Mouse (Mus musculus): ENCODE measurements around the gene Gpc5. TPM values are rescaled to one million over a fixed set of nuclear protein-coding genes. Genes with fewer than 3 reads are reported as not detected.

Gene Gpc5
- polyA plus RNA-seq, 1 experiment from 2014 or later = 0.05 TPM

DNA sequence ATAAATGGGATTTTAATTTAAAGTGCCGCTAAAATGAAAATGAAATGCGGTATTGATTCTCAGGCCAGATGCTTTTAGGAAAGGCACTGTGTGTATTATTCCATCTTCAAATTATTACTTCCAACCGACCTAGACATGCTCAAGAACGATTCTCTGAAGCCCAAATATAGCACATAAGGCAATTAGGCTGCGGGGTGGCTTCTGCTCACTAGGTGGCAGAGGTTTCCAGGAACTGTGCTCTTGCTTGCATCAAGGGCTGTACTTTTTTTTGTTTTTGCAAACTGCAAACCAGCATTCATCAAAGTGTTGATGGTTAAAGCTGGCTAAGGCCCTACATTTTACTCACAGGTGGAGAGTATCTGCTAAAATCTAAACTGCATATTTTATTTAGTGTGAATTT, 375.9 kb downstream of the Gpc5 start:
- ATAC-seq (ENCODE audit: low read depth) = no peak
- H3K27ac ChIP-seq (ENCODE audit: low read length) = no peak overlapping the region
- no peaks in the 10 kb centered on the region for H3K36me3 ChIP-seq (ENCODE audit: control insufficient read depth, insufficient read depth)
- H3K4me1 ChIP-seq (ENCODE audit: control insufficient read depth, low read depth, low read length) = no peaks in the 10 kb centered on the region
- H3K27me3 ChIP-seq (ENCODE audit: control insufficient read depth, insufficient read depth, low read depth, low read length) = no peaks in the 10 kb centered on the region
- no peaks in the 10 kb centered on the region for H3K9me3 ChIP-seq (replicated peaks; ENCODE audit: control insufficient read depth, low read length)
- H3K4me2 ChIP-seq (ENCODE audit: low read depth, low read length) = no peak overlapping the region
- no peak overlapping the region for H3K4me3 ChIP-seq (ENCODE audit: low read depth, low read length)
- WGBS (ENCODE audit: insufficient replicate concordance) = 46% methylated on average over 5 of the region's 5 CpGs
- H3K9ac ChIP-seq (ENCODE audit: low read depth, low read length) = no peak overlapping the region

GRCm38 (mm10) chr14:115475234-115475633, 383.2 kb downstream of the Gpc5 start:
- no peak overlapping the region for H3K4me2 ChIP-seq (ENCODE audit: low read depth, low read length)
- no peak overlapping the region for H3K9ac ChIP-seq (ENCODE audit: low read depth, low read length)
- H3K27me3 ChIP-seq (ENCODE audit: control insufficient read depth, insufficient read depth, low read depth, low read length) = no peaks in the 10 kb centered on the region
- H3K4me3 ChIP-seq (ENCODE audit: low read depth, low read length) = no peak overlapping the region
- no peaks in the 10 kb centered on the region for H3K4me1 ChIP-seq (ENCODE audit: control insufficient read depth, low read depth, low read length)
- WGBS (ENCODE audit: insufficient replicate concordance) = 37% methylated on average over 4 of the region's 4 CpGs
- no peaks in the 10 kb centered on the region for H3K36me3 ChIP-seq (ENCODE audit: control insufficient read depth, insufficient read depth)
- ATAC-seq (ENCODE audit: low read depth) = no peak
- no peaks in the 10 kb centered on the region for H3K9me3 ChIP-seq (replicated peaks; ENCODE audit: control insufficient read depth, low read length)
- no peak overlapping the region for H3K27ac ChIP-seq (ENCODE audit: low read length)

GRCm38 (mm10) chr14:115477360-115477759, 385.3 kb downstream of the Gpc5 start:
- H3K4me1 ChIP-seq (ENCODE audit: control insufficient read depth, low read depth, low read length) = no peaks in the 10 kb centered on the region
- H3K9me3 ChIP-seq (replicated peaks; ENCODE audit: control insufficient read depth, low read length) = no peaks in the 10 kb centered on the region
- no peak overlapping the region for H3K27ac ChIP-seq (ENCODE audit: low read length)
- H3K27me3 ChIP-seq (ENCODE audit: control insufficient read depth, insufficient read depth, low read depth, low read length) = no peaks in the 10 kb centered on the region
- H3K4me2 ChIP-seq (ENCODE audit: low read depth, low read length) = no peak overlapping the region
- no peaks in the 10 kb centered on the region for H3K36me3 ChIP-seq (ENCODE audit: control insufficient read depth, insufficient read depth)
- ATAC-seq (ENCODE audit: low read depth) = peak; percentile 16; the same call in 1 of the 2 replicates
- H3K4me3 ChIP-seq (ENCODE audit: low read depth, low read length) = no peak overlapping the region
- no peak overlapping the region for H3K9ac ChIP-seq (ENCODE audit: low read depth, low read length)
- 69% methylated on average over 14 of the region's 14 CpGs for WGBS (ENCODE audit: insufficient replicate concordance)

- no peak overlapping the region for H3K27ac ChIP-seq (ENCODE audit: low read length)
Observed at GRCm38 (mm10) chr14:115485090-115485489, 393.1 kb downstream of the Gpc5 start.

DNA sequence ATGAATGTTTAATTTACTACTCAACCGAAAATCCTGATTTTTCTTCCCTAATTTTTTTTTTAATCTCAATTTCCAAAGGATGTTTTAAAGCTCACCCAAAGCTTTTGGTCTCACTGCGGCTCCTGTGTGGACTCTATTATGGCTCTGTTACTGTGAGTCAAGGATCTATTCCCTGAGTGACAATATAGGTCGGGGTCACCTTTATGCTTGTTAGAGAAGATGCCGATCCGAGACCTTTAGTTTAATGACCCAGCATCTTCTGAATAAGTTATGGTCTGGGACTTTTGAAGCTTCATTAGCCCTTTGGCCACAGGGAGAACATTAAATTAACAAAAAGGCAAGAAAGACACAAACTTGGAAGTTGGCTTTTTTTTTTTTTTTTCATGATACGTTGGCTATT, 408.8 kb downstream of the Gpc5 start:
- Histone ChIP-seq H3K27ac (ENCODE audit: low read length) (no peak overlapping the region), H3K27me3 (ENCODE audit: control insufficient read depth, insufficient read depth, low read depth, low read length) (no peaks in the 10 kb centered on the region), H3K4me3 (ENCODE audit: low read depth, low read length) (no peak overlapping the region), H3K4me2 (ENCODE audit: low read depth, low read length) (no peak overlapping the region), H3K9ac (ENCODE audit: low read depth, low read length) (no peak overlapping the region), H3K36me3 (ENCODE audit: control insufficient read depth, insufficient read depth) (no peaks in the 10 kb centered on the region), H3K4me1 (ENCODE audit: control insufficient read depth, low read depth, low read length) (no peaks in the 10 kb centered on the region), H3K9me3 (replicated peaks; ENCODE audit: control insufficient read depth, low read length) (no peaks in the 10 kb centered on the region)
- ATAC-seq (ENCODE audit: low read depth) = no peak
- 59% methylated on average over 6 of the region's 6 CpGs for WGBS (ENCODE audit: insufficient replicate concordance)

More at GRCm38 (mm10) chr14:115485090-115485489, 393.1 kb downstream of the Gpc5 start:
- H3K9ac ChIP-seq (ENCODE audit: low read depth, low read length) = no peak overlapping the region
- H3K9me3 ChIP-seq (replicated peaks; ENCODE audit: control insufficient read depth, low read length) = no peaks in the 10 kb centered on the region
- no peak overlapping the region for H3K4me3 ChIP-seq (ENCODE audit: low read depth, low read length)
- no peak overlapping the region for H3K4me2 ChIP-seq (ENCODE audit: low read depth, low read length)
- H3K4me1 ChIP-seq (ENCODE audit: control insufficient read depth, low read depth, low read length) = no peaks in the 10 kb centered on the region
- no peak for ATAC-seq (ENCODE audit: low read depth)
- H3K36me3 ChIP-seq (ENCODE audit: control insufficient read depth, insufficient read depth) = no peaks in the 10 kb centered on the region
- H3K27me3 ChIP-seq (ENCODE audit: control insufficient read depth, insufficient read depth, low read depth, low read length) = no peaks in the 10 kb centered on the region

DNA sequence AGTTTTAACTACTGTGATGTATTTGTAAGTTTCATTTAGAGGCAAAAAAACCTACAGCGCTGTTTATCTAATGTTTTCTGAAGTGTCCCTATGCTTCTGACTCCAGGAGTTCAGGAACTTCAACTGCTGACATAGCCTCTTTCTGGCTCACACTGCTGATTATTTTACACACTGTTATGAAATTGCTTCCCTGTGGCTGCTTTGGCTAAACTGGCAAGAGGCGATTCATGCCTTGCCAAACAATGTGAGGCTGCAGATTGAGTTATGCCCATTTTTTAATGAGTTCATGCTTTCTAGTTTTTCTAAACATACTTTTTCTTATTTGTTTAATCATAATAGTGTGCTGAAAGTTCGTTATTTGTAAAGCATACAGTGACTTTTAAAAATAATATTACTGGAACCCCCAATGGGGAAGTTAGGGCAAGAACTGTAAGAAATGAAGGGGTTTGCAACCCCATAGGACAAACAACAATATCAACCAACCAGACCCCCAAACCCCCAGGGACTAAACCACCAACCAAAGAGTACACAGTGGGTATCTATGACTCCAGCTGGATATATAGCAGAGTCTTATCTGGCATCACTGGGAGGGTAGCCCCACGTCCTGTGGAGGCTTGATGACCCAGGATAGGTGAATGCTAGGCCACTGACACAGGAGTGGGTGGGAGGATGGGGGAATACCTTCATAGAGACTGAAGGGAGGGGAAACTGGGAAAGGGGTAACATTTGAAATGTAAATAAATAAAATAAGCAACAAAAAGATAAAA, 454.7 kb downstream of the Gpc5 start:
- H3K27ac ChIP-seq (ENCODE audit: low read length) = no peak overlapping the region
- H3K4me1 ChIP-seq (ENCODE audit: control insufficient read depth, low read depth, low read length) = no peaks in the 10 kb centered on the region
- H3K4me2 ChIP-seq (ENCODE audit: low read depth, low read length) = no peak overlapping the region
- no peak overlapping the region for H3K9ac ChIP-seq (ENCODE audit: low read depth, low read length)
- H3K27me3 ChIP-seq (ENCODE audit: control insufficient read depth, insufficient read depth, low read depth, low read length) = no peaks in the 10 kb centered on the region
- no peak overlapping the region for H3K4me3 ChIP-seq (ENCODE audit: low read depth, low read length)
- no peaks in the 10 kb centered on the region for H3K9me3 ChIP-seq (replicated peaks; ENCODE audit: control insufficient read depth, low read length)
- ATAC-seq (ENCODE audit: low read depth) = no peak
- H3K36me3 ChIP-seq (ENCODE audit: control insufficient read depth, insufficient read depth) = no peaks in the 10 kb centered on the region
- 51% methylated on average over 4 of the region's 4 CpGs for WGBS (ENCODE audit: insufficient replicate concordance)

DNA sequence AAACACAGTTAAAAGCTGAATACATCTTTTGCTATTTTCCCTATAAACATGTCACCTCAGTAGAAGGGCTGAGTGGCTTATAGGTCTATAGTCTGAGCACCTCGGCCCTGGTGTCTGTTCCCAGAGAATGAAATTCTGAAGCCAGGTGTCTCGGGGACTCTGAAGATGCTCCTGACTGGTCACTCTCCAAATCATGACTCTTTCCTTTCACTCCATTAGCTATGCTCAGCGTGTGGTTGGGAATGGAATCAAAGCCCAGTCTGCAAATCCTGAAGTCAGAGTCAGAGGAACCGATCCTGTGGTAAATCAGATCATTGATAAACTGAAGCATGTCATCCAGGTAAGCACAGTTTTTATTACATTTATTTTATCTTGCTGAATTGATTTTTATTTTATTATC, 460.0 kb downstream of the Gpc5 start:
- no peaks in the 10 kb centered on the region for H3K4me1 ChIP-seq (ENCODE audit: control insufficient read depth, low read depth, low read length)
- ATAC-seq (ENCODE audit: low read depth) = no peak
- WGBS (ENCODE audit: insufficient replicate concordance) = 55% methylated on average over 4 of the region's 4 CpGs
- H3K27ac ChIP-seq (ENCODE audit: low read length) = no peak overlapping the region
- no peak overlapping the region for H3K4me3 ChIP-seq (ENCODE audit: low read depth, low read length)
- H3K36me3 ChIP-seq (ENCODE audit: control insufficient read depth, insufficient read depth) = no peaks in the 10 kb centered on the region
- no peaks in the 10 kb centered on the region for H3K9me3 ChIP-seq (replicated peaks; ENCODE audit: control insufficient read depth, low read length)
- no peak overlapping the region for H3K9ac ChIP-seq (ENCODE audit: low read depth, low read length)
- no peak overlapping the region for H3K4me2 ChIP-seq (ENCODE audit: low read depth, low read length)
- H3K27me3 ChIP-seq (ENCODE audit: control insufficient read depth, insufficient read depth, low read depth, low read length) = no peaks in the 10 kb centered on the region

GRCm38 (mm10) chr14:115580466-115581255, 488.6 kb downstream of the Gpc5 start:
- Histone ChIP-seq H3K9me3 (replicated peaks; ENCODE audit: control insufficient read depth, low read length) (no peaks in the 10 kb centered on the region), H3K4me2 (ENCODE audit: low read depth, low read length) (no peak overlapping the region), H3K27ac (ENCODE audit: low read length) (no peak overlapping the region), H3K4me3 (ENCODE audit: low read depth, low read length) (no peak overlapping the region), H3K36me3 (ENCODE audit: control insufficient read depth, insufficient read depth) (no peaks in the 10 kb centered on the region), H3K4me1 (ENCODE audit: control insufficient read depth, low read depth, low read length) (no peaks in the 10 kb centered on the region), H3K27me3 (ENCODE audit: control insufficient read depth, insufficient read depth, low read depth, low read length) (no peaks in the 10 kb centered on the region), H3K9ac (ENCODE audit: low read depth, low read length) (no peak overlapping the region)
- 53% methylated on average over 3 of the region's 3 CpGs for WGBS (ENCODE audit: insufficient replicate concordance)
- no peak for ATAC-seq (ENCODE audit: low read depth)

DNA sequence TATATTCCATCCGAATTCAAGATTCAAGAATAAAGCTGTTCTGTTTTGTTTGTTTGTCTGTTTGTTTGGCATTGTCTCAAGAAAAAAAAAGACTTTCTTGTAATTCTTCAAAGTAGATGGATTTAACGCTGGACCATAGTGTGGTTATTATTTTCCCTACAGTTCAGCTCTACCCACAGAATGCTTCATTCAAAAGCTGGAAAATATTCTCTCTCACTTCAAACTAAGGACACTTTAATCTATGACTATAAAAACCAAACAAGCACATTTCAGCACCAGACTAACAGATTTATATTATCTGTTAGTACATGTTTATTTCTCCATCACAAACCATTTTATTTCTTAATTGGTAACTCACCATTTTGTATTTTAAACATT, 489.2 kb downstream of the Gpc5 start:
- H3K9ac ChIP-seq (ENCODE audit: low read depth, low read length) = no peak overlapping the region
- H3K27me3 ChIP-seq (ENCODE audit: control insufficient read depth, insufficient read depth, low read depth, low read length) = no peaks in the 10 kb centered on the region
- H3K9me3 ChIP-seq (replicated peaks; ENCODE audit: control insufficient read depth, low read length) = no peaks in the 10 kb centered on the region
- no peak overlapping the region for H3K4me2 ChIP-seq (ENCODE audit: low read depth, low read length)
- H3K4me1 ChIP-seq (ENCODE audit: control insufficient read depth, low read depth, low read length) = no peaks in the 10 kb centered on the region
- 57% methylated on average over 2 of the region's 2 CpGs for WGBS (ENCODE audit: insufficient replicate concordance)
- no peak overlapping the region for H3K4me3 ChIP-seq (ENCODE audit: low read depth, low read length)
- H3K27ac ChIP-seq (ENCODE audit: low read length) = no peak overlapping the region
- ATAC-seq (ENCODE audit: low read depth) = no peak
- no peaks in the 10 kb centered on the region for H3K36me3 ChIP-seq (ENCODE audit: control insufficient read depth, insufficient read depth)

Measured in liver, embryonic 16.5 days (tissue).